Mouse (Mus musculus) midbrain, postnatal 0 days (tissue): Measurements from ENCODE around the gene Nrg3. TPM values are rescaled to one million over a fixed set of nuclear protein-coding genes. Genes with fewer than 3 reads are reported as not detected.

Experiments used
- ATAC-seq: fragments of 200-750 bp; cut with Nextera tagmentation; 2 replicates; pipeline ENCODE4 v1.8.0; 2017; ENCODE audit warnings: moderate number of reproducible peaks, mild to moderate bottlenecking, moderate TSS enrichment, moderate library complexity; ENCODE audit not compliant: low FRiP score
- DNase-seq: peaks from one replicate; pipeline ENCODE4 v3.0.0-alpha.2; 2015; ENCODE audit warnings: low spot score
- H3K27ac ChIP-seq: fragments of 300-500 bp; sonication (generic); 2 replicates; pipeline ENCODE4 v1.5.1; 2014; ENCODE audit warnings: low read depth, mild to moderate bottlenecking, low read length, mixed read lengths
- H3K27me3 ChIP-seq: fragments of 300-500 bp; sonication (generic); 2 replicates; pipeline ENCODE4 v1.6.1; 2014; ENCODE audit warnings: low read length, control low read depth, mixed read lengths; ENCODE audit not compliant: insufficient read depth
- H3K36me3 ChIP-seq: fragments of 300-500 bp; sonication (generic); 2 replicates; pipeline ENCODE4 v1.6.1; 2014; ENCODE audit warnings: low read length, control low read depth, mixed read lengths; ENCODE audit not compliant: insufficient read depth
- H3K4me1 ChIP-seq: fragments of 300-500 bp; sonication (generic); 2 replicates; pipeline ENCODE4 v1.6.1; 2014; ENCODE audit warnings: mild to moderate bottlenecking, control low read depth, antibody characterized with exemption, low read length, mixed read lengths; ENCODE audit not compliant: insufficient read depth
- H3K4me2 ChIP-seq: fragments of 300-500 bp; sonication (generic); 2 replicates; pipeline ENCODE4 v1.6.1; 2014; ENCODE audit warnings: low read depth, mild to moderate bottlenecking, low read length, mixed read lengths; ENCODE audit not compliant: poor library complexity, severe bottlenecking
- H3K4me3 ChIP-seq: fragments of 300-500 bp; sonication (generic); 2 replicates; pipeline ENCODE4 v1.5.1; 2014; ENCODE audit warnings: low read depth, mild to moderate bottlenecking, low read length, moderate library complexity
- H3K9ac ChIP-seq: fragments of 300-500 bp; sonication (generic); replicated peaks from 2 replicates; pipeline ENCODE4 v1.6.1; 2014; ENCODE audit warnings: mild to moderate bottlenecking, low read length, moderate library complexity, mixed read lengths; ENCODE audit not compliant: poor library complexity, severe bottlenecking
- H3K9me3 ChIP-seq: fragments of 300-500 bp; sonication (generic); 2 replicates; pipeline ENCODE4 v1.6.1; 2016; ENCODE audit warnings: low read length, control low read depth
- CTCF ChIP-seq: IDR thresholded peaks from 2 replicates; pipeline ENCODE4 v1.5.1; 2016; ENCODE audit warnings: antibody characterized with exemption, mild to moderate bottlenecking
- WGBS: fragments of 180-500 bp; shearing (Covaris S2); extraction: QIAGEN DNeasy Blood & Tissue Kit; methylation state at CpG from one replicate; pipeline ENCODE4 v1.1.7; 2014; 5-methylcytosine and 5-hydroxymethylcytosine counted together
- polyA plus RNA-seq: library from polyadenylated mRNA; unstranded; fragments of >200 nt; fragmentation: Nextera tagmentation; extraction: Ambion mirVana; gene quantifications from 2 replicates; pipeline ENCODE4 v1.2.1, GENCODE M21; 2015
- total RNA-seq: library from RNA; depleted of rRNA; stranded (reverse); fragments of >200 nt; gene quantifications from 2 replicates; pipeline ENCODE4 v1.2.3, GENCODE M21; 2014

The Nrg3 gene
- total and polyA plus RNA-seq, 2 experiments from 2014 or later: 11.0 to 41.8 TPM

DNA sequence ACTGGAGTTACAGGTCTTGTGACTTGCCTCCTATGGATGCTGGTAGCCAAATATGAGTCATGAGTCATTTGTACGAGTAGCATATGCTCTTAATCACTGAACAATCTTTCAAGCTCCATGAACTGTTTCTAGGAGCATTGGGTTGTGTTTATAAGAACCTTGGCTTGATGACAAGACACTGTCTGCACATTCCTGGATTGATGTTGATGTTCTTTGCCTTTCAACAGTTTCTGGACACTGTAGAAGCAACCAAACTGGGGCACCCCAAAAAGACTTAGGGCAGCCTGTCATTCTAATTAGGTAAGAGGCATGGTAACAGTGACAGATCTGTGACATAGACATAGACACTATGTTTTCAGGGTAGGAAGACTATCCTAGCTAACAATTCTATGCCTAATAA lies 771.5 kb downstream of the Nrg3 start:
- Histone ChIP-seq H3K9me3 (no peaks in the 10 kb centered on the region), H3K9ac (no peak overlapping the region), H3K4me3 (no peak overlapping the region), H3K36me3 (no peaks in the 10 kb centered on the region), H3K27me3 (no peaks in the 10 kb centered on the region), H3K4me2 (no peak overlapping the region), H3K4me1 (no peaks in the 10 kb centered on the region), H3K27ac (no peak overlapping the region)
- DNase-seq: peak; percentile 45
- 78% methylated on average over 1 of the region's 1 CpGs for WGBS
- ATAC-seq: no peak
- no peak for TF ChIP-seq CTCF

DNA sequence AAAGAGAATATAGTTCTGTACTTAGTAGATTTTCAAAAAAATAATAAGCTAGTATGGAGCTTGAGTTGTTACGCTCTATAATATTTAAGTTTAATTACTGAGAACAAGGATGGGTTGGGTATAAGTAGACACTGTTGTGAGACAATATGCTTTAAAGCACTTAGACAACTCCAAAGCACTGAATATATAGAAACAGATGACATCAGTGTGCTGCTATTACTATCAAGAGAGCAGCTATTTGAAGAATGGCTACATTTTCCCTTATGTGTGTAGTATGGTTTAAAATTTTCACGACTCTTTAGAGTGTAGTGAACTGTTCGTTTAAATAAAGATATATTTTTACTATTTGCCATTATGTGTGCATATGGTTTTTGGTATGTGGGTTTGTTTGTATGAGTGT lies 771.9 kb downstream of the Nrg3 start:
- Histone ChIP-seq H3K27me3 (no peaks in the 10 kb centered on the region), H3K4me2 (no peak overlapping the region), H3K9ac (no peak overlapping the region), H3K36me3 (no peaks in the 10 kb centered on the region), H3K4me1 (no peaks in the 10 kb centered on the region), H3K4me3 (no peak overlapping the region), H3K27ac (no peak overlapping the region), H3K9me3 (no peaks in the 10 kb centered on the region)
- DNase-seq: no peak
- no peak for TF ChIP-seq CTCF
- no peak for ATAC-seq
- WGBS: 89% methylated on average over 3 of the region's 3 CpGs

DNA sequence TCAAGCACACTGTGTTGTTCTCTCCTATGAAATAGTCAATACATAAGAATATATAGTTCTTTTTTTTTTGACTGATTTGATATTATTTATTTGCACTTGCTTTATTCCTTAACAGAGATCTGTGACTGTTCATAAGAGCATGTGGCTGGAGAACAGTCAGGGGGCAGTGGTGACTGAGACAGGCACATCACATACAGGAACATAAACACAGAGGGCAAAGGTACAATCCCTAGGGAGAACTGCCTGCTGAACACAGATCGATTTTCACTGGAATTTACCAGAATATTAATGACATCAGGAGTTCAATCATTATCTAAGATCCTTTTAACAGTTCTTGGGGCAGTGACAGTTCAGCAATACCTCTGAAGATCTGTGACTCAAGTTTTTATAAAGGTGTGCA lies 812.9 kb downstream of the Nrg3 start:
- H3K9me3 ChIP-seq: no peaks in the 10 kb centered on the region
- TF ChIP-seq CTCF: no peak
- no peaks in the 10 kb centered on the region for H3K36me3 ChIP-seq
- no peak for DNase-seq
- H3K9ac ChIP-seq: no peak overlapping the region
- H3K27me3 ChIP-seq: no peaks in the 10 kb centered on the region
- ATAC-seq: no peak
- no peak overlapping the region for H3K4me3 ChIP-seq
- H3K4me1 ChIP-seq: no peaks in the 10 kb centered on the region
- no peak overlapping the region for H3K27ac ChIP-seq
- no peak overlapping the region for H3K4me2 ChIP-seq
- WGBS: 57% methylated on average over 1 of the region's 1 CpGs

DNA sequence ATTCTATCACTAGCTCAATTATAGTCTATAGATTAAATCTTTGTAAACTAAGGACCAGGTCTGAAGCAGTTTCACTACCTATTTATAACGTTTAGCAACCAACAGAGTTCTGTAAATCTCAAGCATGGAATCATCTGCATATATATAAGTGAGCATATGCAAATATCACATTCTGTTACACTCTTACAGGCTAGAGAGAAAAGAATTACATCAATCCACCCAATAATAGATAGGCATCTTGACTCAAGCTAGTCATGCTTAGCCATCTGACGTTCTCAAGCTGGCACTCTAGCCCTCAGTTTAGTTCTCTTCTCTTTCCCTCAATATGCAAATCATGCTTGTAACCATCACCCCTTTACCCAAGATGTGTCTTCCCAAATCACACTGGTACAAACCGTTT lies 835.8 kb downstream of the Nrg3 start:
- ATAC-seq: no peak
- 83% methylated on average over 3 of the region's 3 CpGs for WGBS

GRCm38 (mm10) chr14:38630114-38630513 lies 842.8 kb downstream of the Nrg3 start:
- H3K4me2 ChIP-seq: no peak overlapping the region
- ATAC-seq (no peak), DNase-seq (no peak)
- no peaks in the 10 kb centered on the region for H3K27me3 ChIP-seq
- WGBS: 82% methylated on average over 3 of the region's 3 CpGs
- no peak overlapping the region for H3K4me3 ChIP-seq
- H3K4me1 ChIP-seq: no peaks in the 10 kb centered on the region
- no peak overlapping the region for H3K9ac ChIP-seq
- no peak overlapping the region for H3K27ac ChIP-seq
- H3K9me3 ChIP-seq: no peaks in the 10 kb centered on the region
- no peak for TF ChIP-seq CTCF
- no peaks in the 10 kb centered on the region for H3K36me3 ChIP-seq

More for the DNA sequence above, 835.8 kb downstream of the Nrg3 start:
- Histone ChIP-seq H3K4me1 (no peaks in the 10 kb centered on the region), H3K4me2 (no peak overlapping the region), H3K27me3 (no peaks in the 10 kb centered on the region), H3K36me3 (no peaks in the 10 kb centered on the region), H3K9me3 (no peaks in the 10 kb centered on the region), H3K4me3 (no peak overlapping the region), H3K9ac (no peak overlapping the region), H3K27ac (no peak overlapping the region)
- TF ChIP-seq CTCF: no peak
- DNase-seq: no peak

- Histone ChIP-seq H3K4me3 (no peak overlapping the region), H3K27me3 (no peaks in the 10 kb centered on the region), H3K9ac (no peak overlapping the region), H3K4me2 (no peak overlapping the region), H3K27ac (no peak overlapping the region), H3K9me3 (no peaks in the 10 kb centered on the region), H3K36me3 (no peaks in the 10 kb centered on the region), H3K4me1 (no peaks in the 10 kb centered on the region)
- TF ChIP-seq CTCF: no peak
- DNase-seq (peak; percentile 38), ATAC-seq (no peak)
Measured at GRCm38 (mm10) chr14:38629671-38630070, 843.2 kb downstream of the Nrg3 start.
